Mouse (Mus musculus) frontal cortex, postnatal 36 days (tissue): ENCODE measurements at regions not wholly inside any gene's neighbourhood (a gene's known extent, or its start where the extent isn't known, plus 50 kb on each side); places are given as distances from the start of the nearest gene placed in this dataset.

ENCODE experiments used
- DNase-seq, 2 experiments: peaks; one replicate each; pipeline ENCODE4 v3.0.0; 2022; ENCODE audit warnings: low spot score in 2 of 2

DNA sequence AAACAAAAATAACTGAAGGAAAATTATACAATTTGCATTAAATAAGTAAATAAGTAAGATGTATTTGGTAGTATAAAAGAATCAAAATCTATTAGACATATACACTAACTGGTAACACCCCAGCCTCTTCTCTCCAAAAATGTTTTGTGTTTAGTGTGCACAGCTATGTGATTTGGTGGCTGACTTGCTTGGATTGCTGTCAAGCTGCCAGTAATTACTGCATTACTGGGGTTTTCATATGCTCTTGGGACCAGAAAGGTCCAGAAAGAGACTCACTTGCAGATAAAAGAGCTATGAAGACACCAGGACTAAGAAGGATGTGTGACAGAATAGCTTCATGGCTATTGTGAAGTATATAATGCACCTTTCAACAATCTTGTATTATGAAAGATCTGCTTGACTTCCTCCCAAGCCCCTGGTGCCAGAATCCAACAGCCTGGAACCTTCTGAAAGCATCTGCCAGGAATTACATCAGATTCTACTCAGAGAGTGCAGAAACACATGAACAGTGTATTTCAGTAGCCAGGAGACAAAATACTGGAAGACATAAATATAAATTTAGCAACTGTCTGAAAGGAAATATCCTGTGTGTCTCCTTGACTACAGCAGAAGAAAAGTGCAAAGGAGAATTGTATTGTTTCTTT is 5132.6 kb downstream of the 9330182O14Rik start:
- peak; percentile 5 to 31 for DNase-seq

DNA sequence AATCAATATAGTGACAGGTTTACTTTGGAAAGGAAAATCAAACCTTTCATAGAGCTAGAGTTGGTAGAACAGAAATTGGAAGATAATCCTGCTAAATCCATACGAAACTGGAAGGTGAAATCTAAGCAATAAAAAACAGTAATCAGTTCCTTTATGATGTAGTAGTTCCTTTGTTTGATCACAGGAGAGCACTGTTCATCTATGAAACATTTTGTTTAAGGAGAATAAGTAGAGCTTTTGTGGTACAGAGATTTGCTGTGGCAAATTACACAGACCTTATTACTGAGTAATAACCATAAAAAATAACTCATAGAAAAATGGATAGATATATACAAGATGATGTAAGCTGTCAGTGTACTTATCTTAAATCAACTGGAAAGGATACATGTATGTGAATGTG is 5139.5 kb downstream of the 9330182O14Rik start:
- DNase-seq = no peak

GRCm38 (mm10) chr15:45321628-45322027 is 5187.5 kb downstream of the 9330182O14Rik start:
- DNase-seq = no peak

GRCm38 (mm10) chr15:45350496-45350895 is 5216.3 kb downstream of the 9330182O14Rik start:
- peak in 1 of 2 experiments; percentile 9 for DNase-seq
